Mouse (Mus musculus): ENCODE measurements around the gene Jun. TPM values are rescaled to one million over a fixed set of nuclear protein-coding genes. Genes with fewer than 3 reads are reported as not detected.

Gene Jun
- polyA plus RNA-seq, 1 experiment from 2014 or later: 6.4 TPM

GRCm38 (mm10) chr4:95049153-95049552 lies 2.9 kb downstream of the Jun start:
- Histone ChIP-seq H3K4me2 (ENCODE audit: low read depth, low read length) (peak overlapping the region; percentile 93), H3K4me3 (ENCODE audit: low read depth, low read length) (peak overlapping the region; percentile 83), H3K9me3 (ENCODE audit: low read length) (no peaks in the 10 kb centered on the region), H3K36me3 (replicated peaks; ENCODE audit: insufficient read depth, low read length) (no peaks in the 10 kb centered on the region), H3K27ac (ENCODE audit: low read depth) (no peak overlapping the region), H3K27me3 (ENCODE audit: insufficient read depth, low read length) (peaks cover 4% of the 10 kb centered on the region; the same call in 1 of the 2 replicates), H3K9ac (replicated peaks) (no peak overlapping the region), H3K4me1 (ENCODE audit: insufficient read depth) (0 out of 2 replicates have a peak, but pooled peaks cover 3% of the 10 kb centered on the region)
- ATAC-seq: no peak
- 56% methylated on average over 2 of the region's 2 CpGs for WGBS (ENCODE audit: insufficient replicate concordance)
- no peak for TF ChIP-seq CTCF (IDR thresholded peaks at IDR 0.05; ENCODE audit: low read depth)
- TF ChIP-seq EP300 (IDR thresholded peaks at IDR 0.05; ENCODE audit: low read depth): no peak
- DNase-seq: no peak

DNA sequence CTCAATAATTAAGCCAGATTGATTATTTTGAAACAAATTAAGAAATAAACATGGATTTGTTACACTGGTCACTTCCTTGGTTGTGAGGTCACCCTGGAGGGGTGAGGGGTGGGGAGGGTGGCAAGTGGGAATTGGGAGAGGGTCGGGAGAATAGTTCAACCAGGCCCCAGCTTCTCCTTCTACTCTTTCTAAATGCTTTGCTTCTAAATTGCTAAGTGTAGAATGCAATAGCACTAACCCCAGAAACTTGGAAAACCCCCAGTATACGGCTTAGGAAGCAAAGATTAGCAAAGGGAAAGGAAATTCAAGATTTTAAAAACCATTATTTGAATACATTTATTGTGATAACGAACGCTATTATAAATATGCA lies 3.3 kb downstream of the Jun start:
- Histone ChIP-seq H3K9me3 (ENCODE audit: low read length) (no peaks in the 10 kb centered on the region), H3K4me3 (ENCODE audit: low read depth, low read length) (peak overlapping the region; percentile 83; the same call in 1 of the 2 replicates), H3K9ac (replicated peaks) (no peak overlapping the region), H3K4me2 (ENCODE audit: low read depth, low read length) (no peak overlapping the region; the same call in 1 of the 2 replicates), H3K27ac (ENCODE audit: low read depth) (no peak overlapping the region), H3K36me3 (replicated peaks; ENCODE audit: insufficient read depth, low read length) (no peaks in the 10 kb centered on the region), H3K27me3 (ENCODE audit: insufficient read depth, low read length) (peaks cover 4% of the 10 kb centered on the region; the same call in 1 of the 2 replicates), H3K4me1 (ENCODE audit: insufficient read depth) (0 out of 2 replicates have a peak, but pooled peaks cover 3% of the 10 kb centered on the region)
- no peak for ATAC-seq
- no peak for TF ChIP-seq CTCF (IDR thresholded peaks at IDR 0.05; ENCODE audit: low read depth)
- no peak for TF ChIP-seq EP300 (IDR thresholded peaks at IDR 0.05; ENCODE audit: low read depth)
- DNase-seq: no peak
- WGBS (ENCODE audit: insufficient replicate concordance): 71% methylated on average over 4 of the region's 4 CpGs

- H3K36me3 ChIP-seq (replicated peaks; ENCODE audit: insufficient read depth, low read length): no peaks in the 10 kb centered on the region
- H3K27me3 ChIP-seq (ENCODE audit: insufficient read depth, low read length): peaks cover 4% of the 10 kb centered on the region; the same call in 1 of the 2 replicates
- no peak for TF ChIP-seq EP300 (IDR thresholded peaks at IDR 0.05; ENCODE audit: low read depth)
- TF ChIP-seq CTCF (IDR thresholded peaks at IDR 0.05; ENCODE audit: low read depth): no peak
- H3K9me3 ChIP-seq (ENCODE audit: low read length): no peaks in the 10 kb centered on the region
- no peak overlapping the region for H3K27ac ChIP-seq (ENCODE audit: low read depth)
- ATAC-seq (no peak), DNase-seq (no peak)
- H3K9ac ChIP-seq (replicated peaks): no peak overlapping the region
- WGBS (ENCODE audit: insufficient replicate concordance): 76% methylated on average over 5 of the region's 5 CpGs
- no peak overlapping the region for H3K4me3 ChIP-seq (ENCODE audit: low read depth, low read length)
- H3K4me2 ChIP-seq (ENCODE audit: low read depth, low read length): no peak overlapping the region
- 0 out of 2 replicates have a peak, but pooled peaks cover 3% of the 10 kb centered on the region for H3K4me1 ChIP-seq (ENCODE audit: insufficient read depth)
Measured at GRCm38 (mm10) chr4:95048021-95048730, 3.8 kb downstream of the Jun start.

- H3K27ac ChIP-seq (ENCODE audit: low read depth): no peak overlapping the region
- no peak for ATAC-seq
Measured at GRCm38 (mm10) chr4:95045133-95045532, 6.9 kb downstream of the Jun start.

GRCm38 (mm10) chr4:95044721-95045120 lies 7.3 kb downstream of the Jun start:
- Histone ChIP-seq H3K4me3 (ENCODE audit: low read depth, low read length) (no peak overlapping the region), H3K4me1 (ENCODE audit: insufficient read depth) (0 out of 2 replicates have a peak, but pooled peaks cover 2% of the 10 kb centered on the region), H3K4me2 (ENCODE audit: low read depth, low read length) (no peak overlapping the region), H3K9me3 (ENCODE audit: low read length) (no peaks in the 10 kb centered on the region), H3K9ac (replicated peaks) (no peak overlapping the region), H3K27ac (ENCODE audit: low read depth) (no peak overlapping the region), H3K36me3 (replicated peaks; ENCODE audit: insufficient read depth, low read length) (no peaks in the 10 kb centered on the region), H3K27me3 (ENCODE audit: insufficient read depth, low read length) (no peaks in the 10 kb centered on the region)
- 67% methylated on average over 6 of the region's 6 CpGs for WGBS (ENCODE audit: insufficient replicate concordance)
- ATAC-seq: no peak
- no peak for TF ChIP-seq EP300 (IDR thresholded peaks at IDR 0.05; ENCODE audit: low read depth)
- TF ChIP-seq CTCF (IDR thresholded peaks at IDR 0.05; ENCODE audit: low read depth): no peak
- no peak for DNase-seq

More at GRCm38 (mm10) chr4:95045133-95045532, 6.9 kb downstream of the Jun start:
- H3K9me3 ChIP-seq (ENCODE audit: low read length): no peaks in the 10 kb centered on the region
- no peak overlapping the region for H3K9ac ChIP-seq (replicated peaks)
- no peaks in the 10 kb centered on the region for H3K36me3 ChIP-seq (replicated peaks; ENCODE audit: insufficient read depth, low read length)
- whole genome bisulfite sequencing (ENCODE audit: insufficient replicate concordance): 86% methylated on average over 1 of the region's 1 CpGs
- TF ChIP-seq CTCF (IDR thresholded peaks at IDR 0.05; ENCODE audit: low read depth) (peak; percentile 45), EP300 (IDR thresholded peaks at IDR 0.05; ENCODE audit: low read depth) (no peak)
- H3K4me1 ChIP-seq (ENCODE audit: insufficient read depth): 0 out of 2 replicates have a peak, but pooled peaks cover 3% of the 10 kb centered on the region
- H3K27me3 ChIP-seq (ENCODE audit: insufficient read depth, low read length): no peaks in the 10 kb centered on the region
- no peak overlapping the region for H3K4me2 ChIP-seq (ENCODE audit: low read depth, low read length)
- no peak for DNase-seq
- no peak overlapping the region for H3K4me3 ChIP-seq (ENCODE audit: low read depth, low read length)

DNA sequence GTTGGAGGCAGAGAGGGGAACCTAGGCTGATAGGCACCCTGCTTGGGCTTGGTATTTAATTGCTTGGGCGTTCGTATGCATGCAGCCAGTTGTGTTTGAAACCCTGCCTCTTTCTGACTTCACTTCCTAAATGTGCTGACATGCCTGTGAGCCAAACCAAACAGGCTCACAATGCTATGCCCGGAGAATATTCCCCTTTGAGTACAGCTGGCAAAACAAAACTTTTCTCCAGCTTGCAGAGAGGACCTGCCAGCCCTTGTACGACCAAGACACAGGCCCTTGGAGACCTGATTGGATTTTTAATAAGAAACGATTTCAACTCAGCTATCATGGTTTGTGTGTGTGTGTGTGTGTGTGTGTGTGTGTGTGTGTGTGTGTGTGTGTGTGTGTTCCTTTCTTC lies 14.0 kb downstream of the Jun start:
- Histone ChIP-seq H3K4me1 (ENCODE audit: insufficient read depth) (no peaks in the 10 kb centered on the region), H3K4me3 (ENCODE audit: low read depth, low read length) (no peak overlapping the region), H3K4me2 (ENCODE audit: low read depth, low read length) (no peak overlapping the region), H3K27me3 (ENCODE audit: insufficient read depth, low read length) (no peaks in the 10 kb centered on the region), H3K9ac (replicated peaks) (no peak overlapping the region), H3K9me3 (ENCODE audit: low read length) (no peaks in the 10 kb centered on the region), H3K36me3 (replicated peaks; ENCODE audit: insufficient read depth, low read length) (no peaks in the 10 kb centered on the region), H3K27ac (ENCODE audit: low read depth) (no peak overlapping the region)
- WGBS (ENCODE audit: insufficient replicate concordance): 60% methylated on average over 5 of the region's 5 CpGs
- no peak for TF ChIP-seq EP300 (IDR thresholded peaks at IDR 0.05; ENCODE audit: low read depth)
- TF ChIP-seq CTCF (IDR thresholded peaks at IDR 0.05; ENCODE audit: low read depth): no peak
- DNase-seq (no peak), ATAC-seq (no peak)
